Mouse (Mus musculus): ENCODE results near the gene Akt2. TPM values are rescaled to one million over a fixed set of nuclear protein-coding genes. Genes with fewer than 3 reads are reported as not detected.
A peak's percentile ranks its signal among the peaks of the same experiment; 100 is the strongest.

The Akt2 gene
- polyA plus RNA-seq, 1 experiment from 2014 or later, result 35.8 TPM

DNA sequence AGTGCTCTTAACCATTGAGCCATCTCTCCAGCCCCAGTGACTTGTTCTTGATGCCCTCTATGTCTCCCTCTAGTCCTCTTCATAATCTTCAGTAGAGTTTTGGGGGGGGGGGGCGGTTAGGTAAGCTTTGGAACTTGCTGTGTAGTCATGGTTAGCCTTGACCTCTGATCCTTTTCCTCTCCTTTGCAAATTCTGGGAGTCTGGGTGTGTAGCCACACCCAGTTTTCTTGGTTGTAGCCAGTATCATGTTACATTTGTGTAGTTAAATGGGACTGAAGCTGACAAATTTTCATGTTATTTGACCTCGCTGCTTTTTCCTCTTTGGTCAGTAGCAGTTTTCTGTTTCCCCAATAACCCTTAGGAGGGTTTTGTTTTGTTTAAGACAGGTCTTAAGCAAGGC, 4.5 kb upstream of the Akt2 start:
- no peak overlapping the region for H3K4me2 ChIP-seq (replicated peaks; ENCODE audit: low read depth)
- H3K4me3 ChIP-seq (ENCODE audit: low read depth, low read length), result no peak overlapping the region
- no peaks in the 10 kb centered on the region for H3K9me3 ChIP-seq (ENCODE audit: control insufficient read depth)
- ATAC-seq, result no peak
- no peak overlapping the region for H3K9ac ChIP-seq (ENCODE audit: low read depth, low read length)
- TF ChIP-seq CTCF (IDR thresholded peaks at IDR 0.05; ENCODE audit: low read depth), result no peak
- H3K27ac ChIP-seq (ENCODE audit: low read depth, low read length), result no peak overlapping the region
- H3K36me3 ChIP-seq (ENCODE audit: control insufficient read depth, insufficient read depth), result peaks cover 11% of the 10 kb centered on the region; the same call in 1 of the 2 replicates
- WGBS, result 57% methylated on average over 2 of the region's 2 CpGs
- H3K4me1 ChIP-seq (replicated peaks; ENCODE audit: control insufficient read depth, insufficient read depth, low read length), result no peaks in the 10 kb centered on the region
- H3K27me3 ChIP-seq (replicated peaks; ENCODE audit: control insufficient read depth, insufficient read depth, low read length), result no peaks in the 10 kb centered on the region

DNA sequence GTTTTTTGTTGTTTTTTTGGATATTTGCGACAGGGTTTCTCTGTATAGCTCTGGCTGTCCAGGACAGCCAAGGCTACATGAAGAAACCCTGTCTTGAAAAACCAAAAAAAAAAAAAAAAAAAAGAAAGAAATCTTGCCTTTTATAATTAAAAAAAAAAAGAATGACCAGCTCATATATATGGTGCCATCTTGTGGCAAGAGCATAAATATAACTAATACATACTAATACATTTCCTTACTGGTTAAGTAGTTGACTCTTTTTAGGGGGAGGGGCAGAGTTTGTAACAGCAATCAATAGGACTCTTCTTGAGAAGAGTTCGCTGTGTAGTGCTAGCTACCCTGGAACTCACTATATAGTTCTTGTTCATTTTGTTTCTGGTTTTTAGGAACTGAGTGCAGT, 3.6 kb upstream of the Akt2 start:
- no peaks in the 10 kb centered on the region for H3K27me3 ChIP-seq (replicated peaks; ENCODE audit: control insufficient read depth, insufficient read depth, low read length)
- H3K4me3 ChIP-seq (ENCODE audit: low read depth, low read length), result no peak overlapping the region
- TF ChIP-seq CTCF (IDR thresholded peaks at IDR 0.05; ENCODE audit: low read depth), result peak; percentile 28; the same call in 1 of the 2 replicates
- no peak overlapping the region for H3K27ac ChIP-seq (ENCODE audit: low read depth, low read length)
- H3K4me2 ChIP-seq (replicated peaks; ENCODE audit: low read depth), result no peak overlapping the region
- no peaks in the 10 kb centered on the region for H3K9me3 ChIP-seq (ENCODE audit: control insufficient read depth)
- no peak overlapping the region for H3K9ac ChIP-seq (ENCODE audit: low read depth, low read length)
- ATAC-seq, result no peak
- 0 out of 2 replicates have a peak, but pooled peaks cover 2% of the 10 kb centered on the region for H3K4me1 ChIP-seq (replicated peaks; ENCODE audit: control insufficient read depth, insufficient read depth, low read length)
- 78% methylated on average over 2 of the region's 2 CpGs for WGBS
- H3K36me3 ChIP-seq (ENCODE audit: control insufficient read depth, insufficient read depth), result peaks cover 11% of the 10 kb centered on the region; the same call in 1 of the 2 replicates

DNA sequence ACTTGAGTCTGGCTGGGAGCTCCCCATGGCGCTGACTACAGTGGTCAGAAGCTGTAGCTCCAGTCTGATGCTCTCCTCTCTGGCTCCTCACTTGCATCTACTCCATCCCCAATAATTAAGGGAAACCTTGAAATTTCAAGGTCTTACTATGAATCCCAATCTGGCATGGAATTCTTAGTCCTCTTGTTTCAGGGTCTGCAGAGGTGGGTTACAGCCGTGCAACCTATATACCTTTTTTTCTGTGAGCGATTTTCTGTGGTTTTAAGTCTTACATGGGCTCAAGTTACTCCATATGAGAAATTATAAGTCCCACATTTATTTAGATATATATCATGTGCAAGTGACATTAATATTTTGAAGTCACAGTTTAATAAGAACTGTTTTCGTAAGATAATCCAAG, 1.3 kb upstream of the Akt2 start:
- Histone ChIP-seq H3K4me2 (replicated peaks; ENCODE audit: low read depth) (no peak overlapping the region), H3K9ac (ENCODE audit: low read depth, low read length) (no peak overlapping the region), H3K4me3 (ENCODE audit: low read depth, low read length) (no peak overlapping the region), H3K27ac (ENCODE audit: low read depth, low read length) (no peak overlapping the region), H3K27me3 (replicated peaks; ENCODE audit: control insufficient read depth, insufficient read depth, low read length) (no peaks in the 10 kb centered on the region), H3K36me3 (ENCODE audit: control insufficient read depth, insufficient read depth) (no peaks in the 10 kb centered on the region), H3K9me3 (ENCODE audit: control insufficient read depth) (no peaks in the 10 kb centered on the region), H3K4me1 (replicated peaks; ENCODE audit: control insufficient read depth, insufficient read depth, low read length) (peaks cover 8% of the 10 kb centered on the region; the same call in 1 of the 2 replicates)
- no peak for TF ChIP-seq CTCF (IDR thresholded peaks at IDR 0.05; ENCODE audit: low read depth)
- no peak for ATAC-seq
- 94% methylated on average over 4 of the region's 4 CpGs for WGBS

DNA sequence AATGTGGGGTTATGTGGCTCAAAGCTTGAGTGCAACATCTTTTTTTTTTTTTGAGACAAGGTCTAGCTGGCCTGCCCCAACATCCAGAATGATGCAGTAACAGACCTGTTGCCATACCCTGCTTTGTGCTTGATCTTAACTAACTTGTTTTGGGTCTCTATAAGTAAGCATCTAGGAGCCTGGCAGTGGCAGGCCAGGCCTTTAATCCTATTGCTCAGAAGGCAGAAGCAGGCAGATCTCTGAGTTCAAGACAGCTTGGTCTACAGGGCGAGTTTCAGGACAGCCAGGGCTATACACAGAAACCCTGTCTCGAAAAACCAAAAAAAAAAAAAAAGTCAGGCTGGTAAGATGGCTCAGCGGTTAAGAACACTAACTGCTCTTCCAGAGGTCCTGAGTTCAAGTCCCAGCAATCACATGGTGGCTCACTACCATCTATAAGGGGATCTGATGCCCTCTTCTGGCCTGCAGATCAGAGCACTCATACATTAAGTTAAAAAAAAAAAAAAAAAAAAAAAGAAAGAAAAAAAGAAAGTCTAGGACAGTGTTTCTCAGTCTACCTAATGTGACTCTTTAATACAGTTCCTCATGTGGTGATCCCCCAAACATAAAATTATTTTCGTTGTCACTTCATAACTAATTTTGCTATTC, 662 bp upstream of the Akt2 start:
- H3K4me2 ChIP-seq (replicated peaks; ENCODE audit: low read depth), result peak overlapping the region; percentile 81
- peak overlapping the region; percentile 97 for H3K27ac ChIP-seq (ENCODE audit: low read depth, low read length)
- no peaks in the 10 kb centered on the region for H3K27me3 ChIP-seq (replicated peaks; ENCODE audit: control insufficient read depth, insufficient read depth, low read length)
- no peaks in the 10 kb centered on the region for H3K36me3 ChIP-seq (ENCODE audit: control insufficient read depth, insufficient read depth)
- 50% methylated on average over 4 of the region's 4 CpGs for WGBS
- peak; percentile 51 for TF ChIP-seq CTCF (IDR thresholded peaks at IDR 0.05; ENCODE audit: low read depth)
- peaks cover 8% of the 10 kb centered on the region; the same call in 1 of the 2 replicates for H3K4me1 ChIP-seq (replicated peaks; ENCODE audit: control insufficient read depth, insufficient read depth, low read length)
- H3K4me3 ChIP-seq (ENCODE audit: low read depth, low read length), result peak overlapping the region; percentile 81
- no peaks in the 10 kb centered on the region for H3K9me3 ChIP-seq (ENCODE audit: control insufficient read depth)
- H3K9ac ChIP-seq (ENCODE audit: low read depth, low read length), result peak overlapping the region; percentile 88; the same call in 1 of the 2 replicates
- ATAC-seq, result no peak

DNA sequence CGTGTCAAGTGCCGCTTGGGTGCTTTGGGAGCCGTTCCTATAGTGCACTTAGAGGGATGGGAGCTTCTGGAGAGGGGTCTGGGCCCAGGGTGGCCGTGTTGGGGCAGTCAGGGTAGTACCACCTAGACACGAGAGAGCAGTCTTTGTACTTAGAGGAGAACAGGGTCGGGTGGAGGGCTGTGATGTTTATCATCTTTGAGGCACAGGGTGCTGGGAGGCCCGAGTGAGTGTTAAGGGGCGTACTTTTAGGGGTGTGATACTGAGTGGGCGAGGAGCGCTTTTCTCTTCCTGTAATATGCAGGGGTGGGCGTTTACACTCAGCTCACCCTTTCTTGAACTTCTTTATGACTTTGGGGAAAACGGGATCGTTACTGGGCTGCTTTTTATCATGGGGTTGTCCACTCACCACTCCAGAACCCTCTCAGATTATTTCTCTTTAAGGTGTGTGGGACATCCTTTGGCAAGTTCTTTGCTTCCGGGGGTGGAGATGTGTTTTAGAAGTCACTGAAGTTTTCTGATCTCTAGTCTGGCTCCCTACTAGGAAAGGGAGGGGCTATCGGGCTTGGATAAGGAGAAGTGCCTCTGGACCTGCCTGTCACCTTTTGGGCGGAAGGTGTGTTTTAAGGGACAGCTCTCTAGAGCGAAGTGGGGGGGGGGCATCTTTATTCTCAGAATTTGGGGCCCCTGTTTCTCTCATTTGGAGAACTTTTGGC, 1.0 kb downstream of the Akt2 start:
- Histone ChIP-seq H3K9ac (ENCODE audit: low read depth, low read length) (peak overlapping the region; percentile 88), H3K27me3 (replicated peaks; ENCODE audit: control insufficient read depth, insufficient read depth, low read length) (no peaks in the 10 kb centered on the region), H3K9me3 (ENCODE audit: control insufficient read depth) (no peaks in the 10 kb centered on the region), H3K4me2 (replicated peaks; ENCODE audit: low read depth) (peak overlapping the region; percentile 81), H3K27ac (ENCODE audit: low read depth, low read length) (peak overlapping the region; percentile 97), H3K4me3 (ENCODE audit: low read depth, low read length) (peak overlapping the region; percentile 81), H3K4me1 (replicated peaks; ENCODE audit: control insufficient read depth, insufficient read depth, low read length) (peaks cover 12% of the 10 kb centered on the region; the same call in 1 of the 2 replicates), H3K36me3 (ENCODE audit: control insufficient read depth, insufficient read depth) (no peaks in the 10 kb centered on the region)
- 1% methylated on average over 17 of the region's 17 CpGs for WGBS
- peak; percentile 15 for ATAC-seq
- no peak for TF ChIP-seq CTCF (IDR thresholded peaks at IDR 0.05; ENCODE audit: low read depth)

DNA sequence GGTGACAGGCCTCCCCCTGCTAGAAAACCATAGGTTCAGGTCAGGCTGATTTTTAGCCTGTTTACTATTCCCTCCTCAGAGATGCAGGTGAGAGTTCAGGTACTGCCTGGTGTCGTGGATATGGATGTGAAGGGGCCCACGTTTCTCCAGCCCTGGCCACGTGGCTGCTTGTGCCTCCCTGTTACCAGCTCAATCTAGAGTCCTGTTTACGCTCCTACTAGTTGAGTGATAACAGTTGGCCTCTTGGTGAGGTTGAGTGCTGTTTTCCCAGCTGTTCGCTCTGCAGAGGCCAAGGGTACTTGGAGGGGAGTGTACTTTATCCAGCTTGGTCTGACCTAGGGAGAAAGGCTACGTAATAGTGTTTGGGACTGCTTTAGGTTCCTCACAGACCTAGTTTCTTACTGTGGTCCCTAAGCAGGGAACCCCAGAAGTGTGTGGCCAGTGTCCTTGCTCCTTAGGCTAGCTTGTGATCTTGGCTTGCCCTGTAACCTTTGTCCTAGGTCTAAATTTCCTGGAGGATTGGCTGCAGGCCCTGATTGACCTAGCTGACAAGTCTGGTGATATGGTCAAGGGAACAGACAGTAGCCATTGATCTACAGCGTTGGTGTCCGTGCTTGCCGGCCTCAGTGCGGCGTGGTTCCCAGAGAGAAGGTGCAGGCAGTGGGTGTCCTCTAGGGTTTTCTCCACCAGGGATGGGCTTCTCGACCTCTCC, 1.7 kb downstream of the Akt2 start:
- no peaks in the 10 kb centered on the region for H3K36me3 ChIP-seq (ENCODE audit: control insufficient read depth, insufficient read depth)
- H3K4me3 ChIP-seq (ENCODE audit: low read depth, low read length), result peak overlapping the region; percentile 81
- peak overlapping the region; percentile 88 for H3K9ac ChIP-seq (ENCODE audit: low read depth, low read length)
- ATAC-seq, result peak; percentile 67
- H3K4me1 ChIP-seq (replicated peaks; ENCODE audit: control insufficient read depth, insufficient read depth, low read length), result peaks cover 12% of the 10 kb centered on the region; the same call in 1 of the 2 replicates
- H3K9me3 ChIP-seq (ENCODE audit: control insufficient read depth), result no peaks in the 10 kb centered on the region
- H3K27ac ChIP-seq (ENCODE audit: low read depth, low read length), result peak overlapping the region; percentile 97
- 32% methylated on average over 12 of the region's 12 CpGs for WGBS
- no peaks in the 10 kb centered on the region for H3K27me3 ChIP-seq (replicated peaks; ENCODE audit: control insufficient read depth, insufficient read depth, low read length)
- H3K4me2 ChIP-seq (replicated peaks; ENCODE audit: low read depth), result peak overlapping the region; percentile 81
- TF ChIP-seq CTCF (IDR thresholded peaks at IDR 0.05; ENCODE audit: low read depth), result no peak

All from intestine, postnatal 0 days (tissue).